Mouse (Mus musculus) forebrain, embryonic 14.5 days (tissue): Measurements from ENCODE around the gene Lmna. TPM values are rescaled to one million over a fixed set of nuclear protein-coding genes. Genes with fewer than 3 reads are reported as not detected.

Experiments
- ATAC-seq: fragments of 200-750 bp; cut with Nextera tagmentation; 2 replicates; pipeline ENCODE4 v1.8.0; 2017; ENCODE audit warnings: mild to moderate bottlenecking, moderate library complexity
- DNase-seq: peaks from one replicate; pipeline ENCODE4 v3.0.0-alpha.2; 2015; ENCODE audit warnings: low spot score
- H3K27ac ChIP-seq: fragments of 300-500 bp; sonication (generic); 2 replicates; pipeline ENCODE4 v1.5.1; 2014; ENCODE audit warnings: low read depth, mild to moderate bottlenecking, control low read depth, low read length, moderate library complexity
- H3K27me3 ChIP-seq: fragments of 300-500 bp; sonication (generic); replicated peaks from 2 replicates; pipeline ENCODE4 v1.6.1; 2014; ENCODE audit warnings: low read length, control low read depth, mixed read lengths; ENCODE audit not compliant: control insufficient read depth, insufficient read depth
- H3K36me3 ChIP-seq: fragments of 300-500 bp; sonication (generic); 2 replicates; pipeline ENCODE4 v1.6.1; 2014; ENCODE audit warnings: low read length, control low read depth; ENCODE audit not compliant: control insufficient read depth, insufficient read depth
- H3K4me1 ChIP-seq: fragments of 300-500 bp; sonication (generic); 2 replicates; pipeline ENCODE4 v1.6.1; 2014; ENCODE audit warnings: antibody characterized with exemption, low read length, control low read depth; ENCODE audit not compliant: control insufficient read depth, insufficient read depth
- H3K4me2 ChIP-seq: fragments of 300-500 bp; sonication (generic); 2 replicates; pipeline ENCODE4 v1.6.1; 2014; ENCODE audit warnings: mild to moderate bottlenecking, control low read depth, low read length
- H3K4me3 ChIP-seq: fragments of 300-500 bp; sonication (generic); 2 replicates; pipeline ENCODE4 v1.5.1; 2014; ENCODE audit warnings: low read depth, low read length, control low read depth
- H3K9ac ChIP-seq: fragments of 300-500 bp; sonication (generic); 2 replicates; pipeline ENCODE4 v1.6.1; 2014; ENCODE audit warnings: mild to moderate bottlenecking, low read length, control low read depth, moderate library complexity
- H3K9me3 ChIP-seq: fragments of 300-500 bp; sonication (generic); replicated peaks from 2 replicates; pipeline ENCODE4 v1.6.1; 2016; ENCODE audit warnings: low read length, control low read depth, mixed read lengths; ENCODE audit not compliant: control insufficient read depth
- WGBS: fragments of 180-500 bp; shearing (Covaris S2); extraction: QIAGEN DNeasy Blood & Tissue Kit; methylation state at CpG from one replicate; pipeline ENCODE4 v1.1.7; 2014; 5-methylcytosine and 5-hydroxymethylcytosine counted together
- polyA plus RNA-seq: library from polyadenylated mRNA; unstranded; fragments of >200 nt; fragmentation: Nextera tagmentation; extraction: Ambion mirVana; gene quantifications from 2 replicates; pipeline ENCODE4 v1.2.1, GENCODE M21; 2014

Lmna gene
- polyA plus RNA-seq, 1 experiment from 2014 or later = 18.0 TPM

- no peaks in the 10 kb centered on the region for H3K27me3 ChIP-seq
- no peak overlapping the region for H3K4me3 ChIP-seq
Observed at GRCm38 (mm10) chr3:88500087-88500486, 9.7 kb downstream of the Lmna start.

DNA sequence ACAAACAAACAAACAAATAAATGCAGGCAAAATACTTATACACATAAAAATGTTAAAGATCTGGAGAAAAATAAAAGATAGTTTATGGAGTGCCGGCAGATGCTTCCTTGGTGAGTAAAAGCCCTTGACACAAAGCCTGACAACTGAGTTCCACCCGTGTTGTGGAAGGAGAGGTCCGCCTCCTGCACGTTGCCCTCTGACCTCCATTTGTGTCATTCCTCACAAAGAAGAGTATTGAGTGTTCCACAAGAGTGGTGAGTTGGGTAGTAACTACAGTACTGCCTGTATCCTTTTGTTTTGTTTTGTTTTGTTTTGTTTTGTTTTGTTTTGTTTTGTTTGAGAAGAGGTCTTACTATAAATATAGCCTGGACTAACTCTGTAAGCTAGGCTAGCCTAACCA, 10.2 kb downstream of the Lmna start:
- H3K9me3 ChIP-seq = no peaks in the 10 kb centered on the region
- peaks cover 2% of the 10 kb centered on the region; the same call in 1 of the 2 replicates for H3K4me1 ChIP-seq
- H3K4me2 ChIP-seq = no peak overlapping the region
- no peak overlapping the region for H3K9ac ChIP-seq
- ATAC-seq (no peak), DNase-seq (no peak)
- H3K36me3 ChIP-seq = no peaks in the 10 kb centered on the region
- 76% methylated on average over 4 of the region's 4 CpGs for WGBS
- no peaks in the 10 kb centered on the region for H3K27me3 ChIP-seq
- H3K27ac ChIP-seq = no peak overlapping the region
- H3K4me3 ChIP-seq = no peak overlapping the region

More at GRCm38 (mm10) chr3:88500087-88500486, 9.7 kb downstream of the Lmna start:
- WGBS = 83% methylated on average over 7 of the region's 7 CpGs
- DNase-seq = no peak
- no peak for ATAC-seq
- Histone ChIP-seq H3K27ac (no peak overlapping the region), H3K36me3 (no peaks in the 10 kb centered on the region), H3K4me2 (no peak overlapping the region), H3K9ac (no peak overlapping the region), H3K9me3 (no peaks in the 10 kb centered on the region), H3K4me1 (peaks cover 2% of the 10 kb centered on the region; the same call in 1 of the 2 replicates)

GRCm38 (mm10) chr3:88495741-88496415, 13.9 kb downstream of the Lmna start:
- ATAC-seq = no peak
- Histone ChIP-seq H3K4me1 (peaks cover 11% of the 10 kb centered on the region), H3K9me3 (no peaks in the 10 kb centered on the region), H3K4me2 (no peak overlapping the region), H3K27me3 (no peaks in the 10 kb centered on the region), H3K9ac (no peak overlapping the region), H3K36me3 (no peaks in the 10 kb centered on the region), H3K27ac (no peak overlapping the region), H3K4me3 (no peak overlapping the region)
- 84% methylated on average over 10 of the region's 10 CpGs for WGBS
- no peak for DNase-seq

GRCm38 (mm10) chr3:88494836-88495628, 14.7 kb downstream of the Lmna start:
- Histone ChIP-seq H3K9ac (no peak overlapping the region), H3K4me3 (no peak overlapping the region), H3K4me1 (peaks cover 11% of the 10 kb centered on the region), H3K27me3 (no peaks in the 10 kb centered on the region), H3K27ac (no peak overlapping the region), H3K36me3 (no peaks in the 10 kb centered on the region), H3K9me3 (no peaks in the 10 kb centered on the region), H3K4me2 (no peak overlapping the region)
- 65% methylated on average over 9 of the region's 9 CpGs for WGBS
- ATAC-seq (no peak), DNase-seq (no peak)

GRCm38 (mm10) chr3:88493706-88494582, 15.8 kb downstream of the Lmna start:
- Histone ChIP-seq H3K9ac (no peak overlapping the region), H3K4me3 (no peak overlapping the region), H3K4me2 (no peak overlapping the region), H3K36me3 (no peaks in the 10 kb centered on the region), H3K4me1 (peaks cover 11% of the 10 kb centered on the region), H3K9me3 (no peaks in the 10 kb centered on the region), H3K27ac (no peak overlapping the region), H3K27me3 (no peaks in the 10 kb centered on the region)
- no peak for ATAC-seq
- DNase-seq = no peak
- WGBS = 81% methylated on average over 11 of the region's 11 CpGs

GRCm38 (mm10) chr3:88487396-88487795, 22.4 kb downstream of the Lmna start:
- Histone ChIP-seq H3K27me3 (peaks cover 26% of the 10 kb centered on the region), H3K4me2 (no peak overlapping the region), H3K4me1 (peaks cover 5% of the 10 kb centered on the region; the same call in 1 of the 2 replicates), H3K9me3 (no peaks in the 10 kb centered on the region), H3K27ac (no peak overlapping the region), H3K9ac (no peak overlapping the region), H3K36me3 (no peaks in the 10 kb centered on the region), H3K4me3 (no peak overlapping the region)
- ATAC-seq (no peak), DNase-seq (no peak)
- WGBS = 56% methylated on average over 1 of the region's 1 CpGs

DNA sequence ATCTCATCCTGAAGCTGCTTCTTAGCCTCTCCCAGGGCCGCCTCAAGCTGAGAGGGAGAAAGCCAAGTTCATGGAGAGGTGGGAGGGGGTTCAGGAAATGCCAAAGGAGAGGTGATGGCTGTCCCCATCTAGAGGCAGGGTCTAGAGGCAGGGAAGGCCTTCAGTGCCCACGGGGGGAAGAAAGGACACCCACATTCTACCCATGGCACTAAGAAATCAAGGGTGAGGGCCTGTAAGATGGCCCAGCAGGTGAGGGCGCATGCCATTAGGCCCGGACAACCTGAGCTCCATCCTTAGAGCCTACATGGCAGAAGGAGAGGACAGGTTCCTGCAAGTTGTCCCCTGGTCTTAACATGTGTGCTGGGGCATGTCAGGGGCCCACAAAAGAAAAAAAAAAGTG, 22.9 kb downstream of the Lmna start:
- no peak for ATAC-seq
- peaks cover 26% of the 10 kb centered on the region for H3K27me3 ChIP-seq
- H3K9ac ChIP-seq = no peak overlapping the region
- H3K4me3 ChIP-seq = no peak overlapping the region
- H3K4me2 ChIP-seq = no peak overlapping the region
- 80% methylated on average over 4 of the region's 4 CpGs for WGBS
- DNase-seq = no peak
- H3K36me3 ChIP-seq = no peaks in the 10 kb centered on the region
- no peaks in the 10 kb centered on the region for H3K9me3 ChIP-seq
- H3K27ac ChIP-seq = no peak overlapping the region
- 0 out of 2 replicates have a peak, but pooled peaks cover 3% of the 10 kb centered on the region for H3K4me1 ChIP-seq

DNA sequence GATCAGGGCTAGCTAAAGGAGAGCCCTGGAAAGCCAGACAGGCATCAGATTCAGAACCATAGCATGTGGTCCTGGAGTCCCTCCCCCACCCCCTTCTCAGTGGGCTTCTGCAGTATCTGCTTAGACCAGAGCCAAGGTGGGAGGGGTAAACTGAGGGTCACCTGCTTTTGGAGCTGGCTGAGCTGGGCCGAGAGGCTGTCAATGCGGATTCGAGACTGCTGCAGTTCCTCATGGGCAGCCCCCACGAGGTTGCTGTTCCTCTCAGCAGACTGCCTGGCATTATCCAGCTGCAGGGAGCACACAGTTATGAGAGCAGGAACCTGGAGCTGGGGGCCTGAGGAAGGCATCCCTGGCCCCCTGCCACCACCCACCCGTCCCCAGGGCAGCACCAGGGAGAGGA, 23.7 kb downstream of the Lmna start:
- DNase-seq (no peak), ATAC-seq (no peak)
- 65% methylated on average over 5 of the region's 5 CpGs for WGBS
- Histone ChIP-seq H3K9me3 (no peaks in the 10 kb centered on the region), H3K4me3 (no peak overlapping the region), H3K4me2 (no peak overlapping the region), H3K27ac (no peak overlapping the region), H3K9ac (no peak overlapping the region), H3K4me1 (0 out of 2 replicates have a peak, but pooled peaks cover 3% of the 10 kb centered on the region), H3K27me3 (peaks cover 26% of the 10 kb centered on the region), H3K36me3 (no peaks in the 10 kb centered on the region)
